Mouse (Mus musculus) 416B (cell line): ENCODE measurements around the gene Selplg.
A peak's percentile ranks its signal among the peaks of the same experiment; 100 is the strongest.

Experiments
- DNase-seq: peaks from one replicate; pipeline ENCODE4 v3.0.0; 2011; ENCODE audit warnings: low read depth

Gene Selplg

GRCm38 (mm10) chr5:113771213-113772162, 61.0 kb downstream of the Selplg start:
- peak; percentile 97 for DNase-seq

- no peak for DNase-seq
Observed at GRCm38 (mm10) chr5:113768806-113769205, 63.6 kb downstream of the Selplg start.
